Mouse (Mus musculus) urinary bladder, postnatal 36 days (tissue): Measurements from ENCODE around the gene Tnnc2.

Source experiments
- DNase-seq, 2 experiments: peaks; one replicate each; pipeline ENCODE4 v3.0.0; 2022; ENCODE audit warnings: low spot score in 2 of 2, mixed read lengths in 1 of 2

Gene Tnnc2

DNA sequence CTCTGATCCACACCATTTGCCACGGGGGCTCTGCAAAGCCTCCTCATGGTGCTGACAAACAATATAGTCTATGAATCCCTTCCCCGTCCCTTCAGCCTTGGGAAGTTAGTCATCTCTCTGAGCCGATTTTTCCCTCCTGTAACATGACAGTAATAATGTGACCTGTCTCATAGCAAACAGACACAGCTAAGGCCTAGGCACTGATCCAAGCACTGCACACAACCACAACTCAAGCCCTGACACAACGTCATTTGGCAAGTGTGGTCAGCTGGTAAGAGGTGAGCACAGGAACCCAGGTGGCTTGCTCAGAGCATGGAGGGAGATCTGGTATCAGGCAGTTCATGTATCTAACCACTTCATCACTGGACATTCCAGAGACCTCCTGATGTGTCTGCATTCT, 16.1 kb upstream of the Tnnc2 start:
- no peak for DNase-seq

DNA sequence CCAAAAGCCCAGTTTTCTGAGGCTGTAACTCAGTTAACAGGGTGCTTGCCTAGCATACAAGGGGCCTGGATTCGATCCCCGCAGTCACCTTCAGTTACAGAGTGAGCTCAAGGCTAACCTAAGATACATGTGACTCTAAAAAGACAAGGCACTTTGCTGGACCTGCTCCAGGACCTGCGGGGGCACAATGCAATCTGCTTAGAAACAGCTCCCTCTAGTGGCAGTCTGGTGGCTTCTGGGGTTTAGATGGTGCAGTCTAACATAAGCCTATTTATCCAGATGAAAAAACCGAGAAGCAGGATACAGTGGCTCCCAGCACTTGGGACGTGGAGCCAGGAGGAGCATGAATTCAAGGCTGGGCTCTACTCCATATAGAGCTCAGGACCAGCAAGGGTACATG, 14.5 kb upstream of the Tnnc2 start:
- peak in 1 of 2 experiments; percentile 74 for DNase-seq

GRCm38 (mm10) chr2:164793772-164794171, 14.0 kb upstream of the Tnnc2 start:
- no peak for DNase-seq

DNA sequence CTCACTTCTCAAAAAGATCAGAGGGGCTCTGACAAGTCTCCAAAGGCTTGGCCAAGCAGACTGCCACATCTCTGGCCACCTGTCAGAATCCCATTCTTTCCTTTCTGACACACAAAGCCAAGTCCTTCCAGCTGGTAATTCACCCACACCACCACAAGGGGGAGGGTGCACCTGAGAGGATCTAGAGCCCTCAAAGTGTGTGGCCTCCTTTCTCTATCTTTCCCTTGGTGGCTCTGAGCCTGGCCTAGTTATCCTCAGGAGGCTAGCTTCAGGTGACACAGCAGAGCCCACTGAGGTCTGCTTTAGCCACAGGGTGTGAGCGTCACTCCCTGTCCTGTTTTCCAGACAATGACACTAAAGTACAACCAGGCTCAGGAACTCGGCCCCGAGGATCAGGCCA, 13.5 kb upstream of the Tnnc2 start:
- DNase-seq, result no peak

GRCm38 (mm10) chr2:164792400-164793190, 12.8 kb upstream of the Tnnc2 start:
- no peak for DNase-seq

DNA sequence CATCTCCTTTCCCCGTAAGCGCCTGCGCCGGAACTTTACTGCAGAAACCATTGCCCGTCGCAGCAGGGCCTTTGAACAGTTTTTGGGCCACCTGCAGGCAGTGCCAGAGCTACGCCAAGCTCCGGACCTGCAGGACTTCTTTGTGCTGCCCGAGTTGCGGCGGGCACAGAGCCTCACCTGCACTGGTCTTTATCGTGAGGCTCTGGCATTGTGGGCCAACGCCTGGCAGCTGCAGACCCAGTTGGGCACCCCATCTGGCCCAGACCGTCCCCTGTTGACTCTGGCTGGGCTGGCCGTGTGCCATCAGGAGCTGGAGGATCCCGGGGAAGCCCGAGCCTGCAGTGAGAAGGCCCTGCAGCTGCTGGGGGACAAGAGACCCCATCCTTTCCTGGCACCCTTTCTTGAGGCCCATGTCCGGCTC, 12.1 kb upstream of the Tnnc2 start:
- no peak for DNase-seq

GRCm38 (mm10) chr2:164790451-164790850, 10.7 kb upstream of the Tnnc2 start:
- DNase-seq, result peak in 1 of 2 experiments; percentile 49

GRCm38 (mm10) chr2:164788411-164788810, 8.6 kb upstream of the Tnnc2 start:
- DNase-seq, result no peak

GRCm38 (mm10) chr2:164787779-164788178, 8.0 kb upstream of the Tnnc2 start:
- DNase-seq, result no peak

DNA sequence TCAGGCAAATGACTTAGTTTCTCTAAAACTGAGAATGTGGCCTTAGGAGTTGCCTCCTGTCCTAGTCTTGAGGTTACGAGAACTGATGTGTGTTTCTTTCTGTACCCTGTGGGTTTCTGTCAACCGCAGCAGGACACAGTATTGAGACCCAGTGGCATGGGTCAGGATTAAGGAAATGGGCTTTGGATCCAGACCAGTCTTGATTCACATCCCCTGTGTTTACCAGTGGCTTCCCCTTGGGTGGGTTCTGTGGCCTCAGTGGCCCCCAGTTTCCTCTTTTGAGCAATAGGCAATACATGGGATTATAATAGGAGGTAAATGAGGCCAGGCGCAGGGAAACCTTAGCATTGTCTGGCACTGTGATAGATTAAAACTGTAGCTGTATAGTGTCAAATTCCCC, 7.3 kb upstream of the Tnnc2 start:
- no peak for DNase-seq

GRCm38 (mm10) chr2:164786388-164786885, 6.7 kb upstream of the Tnnc2 start:
- DNase-seq, result no peak

DNA sequence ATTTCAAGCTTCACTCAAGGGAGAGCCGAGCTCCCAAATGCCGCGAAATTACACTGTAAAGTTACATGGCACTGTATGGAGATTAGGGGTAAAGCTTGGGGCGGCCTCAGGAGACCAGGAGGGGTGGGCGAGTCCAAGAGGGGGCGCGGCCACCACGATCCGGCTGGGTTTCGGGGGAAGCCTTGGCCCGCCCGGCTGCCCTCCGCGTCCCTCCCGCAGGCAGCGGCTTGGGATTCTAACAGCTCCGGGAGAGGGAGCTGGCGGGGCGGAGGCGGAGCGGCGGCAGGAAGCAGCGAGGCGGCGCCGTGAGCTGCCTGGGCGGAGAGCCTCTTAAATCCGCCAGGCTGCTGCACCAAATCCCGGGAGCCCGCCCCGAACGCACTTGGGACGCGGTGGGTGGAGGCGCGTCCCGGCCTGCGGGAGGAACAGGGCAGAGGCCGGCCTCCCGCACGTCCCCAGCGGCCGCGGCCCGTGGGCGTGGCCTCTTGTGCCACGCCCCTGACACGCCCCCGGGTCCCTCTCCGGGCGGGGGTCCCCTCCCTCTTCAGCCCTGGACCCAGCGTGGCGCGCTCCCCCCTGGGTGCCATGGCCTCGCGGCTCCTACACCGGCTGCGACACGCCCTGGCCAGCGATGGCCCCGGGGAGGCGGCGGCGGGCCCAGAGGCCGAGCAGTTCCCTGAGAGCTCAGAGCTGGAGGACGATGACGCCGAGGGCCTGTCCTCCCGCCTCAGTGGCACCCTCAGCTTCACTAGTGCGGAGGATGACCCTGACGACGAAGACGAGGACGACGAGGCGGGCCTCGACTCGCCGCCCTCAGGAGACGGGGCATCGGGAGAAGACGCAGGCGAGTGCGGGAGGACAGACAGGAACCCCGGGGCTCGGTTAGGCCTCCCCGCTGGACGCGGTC, 6.0 kb upstream of the Tnnc2 start, which contains the start of gene Snx21:
Gene Snx21, plus strand, starts transcription at position 343 of the 907 bp plus-strand sequence.
- peak; percentile 83 to 93 for DNase-seq

DNA sequence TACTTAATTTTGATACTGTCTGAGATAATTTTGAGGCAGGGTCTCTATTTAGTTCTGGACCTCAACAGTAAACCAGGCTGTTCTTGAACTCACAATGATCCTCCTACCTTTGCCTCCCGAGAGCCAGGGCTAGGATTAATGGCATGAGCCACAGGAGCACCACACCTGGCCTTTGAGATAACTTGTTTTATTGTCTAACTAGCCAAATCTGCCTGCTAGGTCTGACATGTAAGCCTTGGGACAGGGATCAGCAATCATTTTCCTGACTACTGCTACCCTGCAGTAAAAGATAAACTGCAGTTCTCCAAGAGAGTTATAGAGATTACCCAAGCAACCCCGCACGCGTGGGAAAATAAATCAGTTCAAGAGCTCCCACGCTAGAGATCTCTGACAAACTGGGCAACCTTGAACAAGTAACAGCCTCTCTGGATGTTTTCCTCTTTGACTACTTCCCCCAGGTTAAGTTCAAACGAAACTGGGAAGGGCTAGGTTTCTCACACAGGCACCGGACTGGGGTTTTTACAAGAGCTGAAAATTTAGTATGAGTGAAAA, 5.2 kb upstream of the Tnnc2 start:
- DNase-seq, result no peak

DNA sequence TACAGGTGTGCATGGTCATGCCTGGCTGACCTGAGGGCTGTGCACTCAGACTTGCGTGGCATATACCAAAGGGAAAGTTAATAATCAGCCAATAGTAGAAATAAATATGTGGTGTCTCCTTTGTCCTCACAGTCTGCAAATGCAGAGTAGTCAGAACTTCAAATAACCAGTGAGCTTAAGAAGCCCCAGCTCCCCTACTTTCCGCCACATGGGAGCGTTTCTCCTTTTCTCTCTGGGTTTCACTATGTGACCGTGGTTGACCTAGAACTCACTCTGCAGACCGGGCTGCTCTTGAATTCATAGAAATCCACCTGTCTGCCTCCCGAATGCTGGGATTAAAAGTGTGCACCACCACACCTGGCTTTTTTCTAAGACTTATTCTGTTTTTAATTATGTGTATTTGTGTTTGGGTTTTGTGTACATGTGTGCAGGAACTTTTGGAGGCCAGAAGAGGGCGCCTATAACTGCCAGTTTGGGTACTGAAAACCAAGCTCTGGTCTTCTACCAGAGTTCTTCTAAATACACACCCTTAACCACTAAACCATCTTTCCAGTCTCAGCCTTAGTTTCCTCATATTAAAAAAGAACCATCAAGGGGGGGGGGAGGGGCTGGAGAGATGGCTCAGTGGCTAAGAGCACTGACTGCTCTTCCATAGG, 4.3 kb upstream of the Tnnc2 start:
- no peak for DNase-seq

DNA sequence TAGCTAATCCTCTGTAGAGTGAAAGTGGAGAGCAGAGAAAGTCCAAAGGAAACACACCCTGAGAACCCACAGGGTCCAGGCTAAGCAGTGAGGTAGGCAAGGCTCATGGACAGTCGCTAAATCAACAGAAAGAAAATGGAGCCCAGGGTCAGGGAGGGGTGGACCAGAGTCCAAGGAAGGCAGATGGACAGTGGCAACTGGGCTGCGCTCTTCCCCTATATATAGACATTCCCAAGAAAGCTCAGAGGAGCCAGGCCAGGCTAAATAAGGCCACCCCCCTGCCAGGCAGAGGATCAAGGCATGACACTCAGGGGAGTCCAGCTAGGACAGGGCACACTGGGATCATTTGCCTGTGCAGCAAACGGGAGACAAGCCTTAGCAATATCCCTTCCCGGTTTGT, 2.1 kb upstream of the Tnnc2 start:
- DNase-seq, result no peak

DNA sequence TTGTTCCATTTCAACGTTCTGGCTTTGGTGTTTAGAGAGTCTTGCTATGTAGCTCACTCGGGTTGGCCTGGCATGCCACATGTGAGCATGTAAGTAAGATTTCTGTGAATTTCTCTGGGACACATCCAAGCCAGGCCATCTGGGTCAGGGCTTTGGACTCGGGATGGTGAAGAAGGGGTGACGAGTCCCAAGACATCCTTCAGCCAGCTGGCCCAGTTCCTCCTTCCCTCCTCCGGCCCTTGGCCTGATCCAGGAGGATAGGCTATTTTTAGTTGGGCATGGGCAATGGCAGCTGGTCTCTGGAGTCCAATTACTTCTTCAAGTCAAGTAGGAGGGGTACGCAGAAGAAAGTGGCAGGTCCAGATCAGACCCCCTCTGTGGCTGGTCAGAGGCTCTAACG, 958 bp downstream of the Tnnc2 start:
- DNase-seq, result no peak

- DNase-seq, result no peak
Measured at GRCm38 (mm10) chr2:164778015-164778287, 1.8 kb downstream of the Tnnc2 start.

DNA sequence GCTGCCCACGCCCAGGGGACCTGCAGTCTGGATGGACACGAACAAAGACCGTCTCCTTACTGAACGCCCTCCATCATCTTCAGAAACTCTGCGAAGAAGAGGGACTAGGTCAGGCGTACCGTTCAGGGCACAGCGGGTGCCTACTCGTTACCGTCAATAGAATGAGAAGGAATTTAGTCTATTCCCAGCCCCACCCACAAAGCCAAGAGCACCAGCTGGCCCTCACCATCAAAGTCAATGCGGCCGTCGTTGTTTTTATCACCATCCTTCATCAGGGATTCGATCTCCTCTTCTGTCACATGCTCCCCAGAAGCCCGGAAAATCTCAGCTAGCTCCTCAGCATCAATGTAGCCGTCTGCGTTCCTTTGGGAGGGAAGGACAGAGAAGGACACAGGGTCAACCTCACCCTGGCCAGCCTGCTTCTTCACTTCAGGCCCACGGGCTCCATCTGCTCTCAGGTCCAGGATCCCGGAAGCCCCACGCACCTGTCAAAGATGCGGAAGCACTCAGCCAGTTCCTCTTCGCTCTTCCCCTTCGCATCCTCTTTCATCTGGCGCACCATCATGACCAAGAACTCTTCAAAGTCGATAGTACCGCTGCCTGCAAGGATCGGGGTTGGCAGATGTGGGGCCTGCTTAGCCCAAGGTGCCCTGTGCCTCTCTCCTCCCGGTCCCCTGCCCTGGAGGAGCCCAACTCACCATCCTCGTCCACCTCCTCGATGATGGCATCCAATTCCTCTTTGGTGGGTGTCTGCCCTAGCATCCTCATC, 2.3 kb downstream of the Tnnc2 start:
- no peak for DNase-seq

GRCm38 (mm10) chr2:164776801-164777200, 3.0 kb downstream of the Tnnc2 start:
- DNase-seq, result no peak

DNA sequence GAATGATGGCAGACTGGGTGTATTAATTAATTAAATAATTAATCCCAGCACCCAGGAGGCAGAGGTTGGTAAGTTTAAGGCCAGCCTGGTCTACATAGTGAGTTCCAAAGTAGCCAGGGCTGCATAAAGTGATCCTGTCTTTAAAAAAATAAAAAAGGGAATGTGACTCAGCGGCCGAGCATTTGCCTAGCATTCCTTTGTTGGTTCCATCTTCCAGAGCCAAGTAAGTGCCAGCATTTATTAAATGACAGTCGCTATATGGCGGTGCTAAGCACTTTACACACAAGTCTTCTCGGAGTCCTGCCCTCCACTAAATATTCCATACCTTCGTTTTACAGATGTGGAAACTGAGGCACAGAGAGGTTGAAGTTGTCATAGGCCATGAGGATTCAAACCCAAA, 3.6 kb downstream of the Tnnc2 start:
- no peak for DNase-seq

- no peak for DNase-seq
Measured at GRCm38 (mm10) chr2:164773989-164774364, 5.8 kb downstream of the Tnnc2 start.
